Mouse (Mus musculus) lung, postnatal 0 days (tissue): Measurements from ENCODE around the gene Sgtb.

Experiments
- CTCF ChIP-seq: IDR thresholded peaks from 2 replicates; pipeline ENCODE4 v1.5.1; 2016; ENCODE audit warnings: antibody characterized with exemption, mild to moderate bottlenecking
- EP300 ChIP-seq: IDR thresholded peaks from 2 replicates; pipeline ENCODE4 v1.6.1; 2016; ENCODE audit warnings: antibody characterized with exemption, mild to moderate bottlenecking, control low read depth

DNA sequence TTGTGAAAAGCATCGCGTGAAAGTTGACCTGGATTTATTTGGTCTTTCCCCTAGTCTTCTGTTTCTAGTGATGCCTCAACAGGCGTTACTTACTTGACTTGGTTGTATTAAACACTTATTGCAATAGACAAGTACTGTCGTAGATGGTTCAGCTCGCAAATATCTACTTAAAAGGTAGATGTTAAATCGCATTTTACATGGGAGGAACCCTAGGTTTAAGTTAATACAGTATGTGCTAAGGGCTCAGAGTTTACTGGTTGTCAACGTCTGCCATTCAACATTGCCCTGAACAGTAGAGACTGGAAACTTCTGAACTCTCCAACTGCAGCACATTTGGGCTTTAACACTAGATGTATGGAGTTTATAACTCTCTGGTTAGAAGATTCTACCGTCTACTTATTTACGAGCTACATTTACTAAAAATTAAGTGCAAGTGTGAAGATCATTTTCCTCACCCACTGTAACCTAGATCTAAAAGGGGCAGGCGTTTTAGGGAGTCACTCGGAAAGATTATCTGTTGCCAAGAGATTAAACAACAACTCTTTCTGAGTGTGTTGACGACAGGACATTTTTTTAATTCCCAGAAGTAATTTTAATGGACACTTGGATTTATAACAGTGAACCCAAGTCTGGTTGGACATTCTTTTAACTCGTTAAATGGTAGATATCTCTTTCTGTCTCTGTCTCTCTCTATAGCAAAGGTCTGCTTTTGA lies 69.8 kb downstream of the Sgtb start:
- TF ChIP-seq CTCF = no peak
- no peak for TF ChIP-seq EP300
